Mouse (Mus musculus): ENCODE data around the gene Cd163l1. TPM values are rescaled to one million over a fixed set of nuclear protein-coding genes. Genes with fewer than 3 reads are reported as not detected.

Gene Cd163l1
- total RNA-seq (2021) = under 1 TPM; 0.64 to 0.78 TPM
- long read RNA-seq = 0 reads

GRCm38 (mm10) chr7:140217967-140218366 is at the start of gene Cd163l1:
Cd163l1 (plus strand) TSS chr7:140218267.
- DNase-seq (ENCODE audit: low spot score in 2 of 2) = no peak

- DNase-seq (ENCODE audit: low spot score in 2 of 2) = no peak
Measured at GRCm38 (mm10) chr7:140169386-140169785, 48.7 kb upstream of the Cd163l1 start.

GRCm38 (mm10) chr7:140170863-140171262 is 47.2 kb upstream of the Cd163l1 start:
- DNase-seq (ENCODE audit: low spot score in 2 of 2) = no peak

- no peak for DNase-seq (ENCODE audit: low spot score in 2 of 2)
Measured at GRCm38 (mm10) chr7:140172936-140173335, 45.1 kb upstream of the Cd163l1 start, which contains the start of gene Olfr523. Olfr523 (plus strand) TSS chr7:140173217.

GRCm38 (mm10) chr7:140179176-140179575 is 38.9 kb upstream of the Cd163l1 start:
- no peak for DNase-seq (ENCODE audit: low spot score in 2 of 2)

- DNase-seq (ENCODE audit: low spot score in 2 of 2) = no peak
Measured at GRCm38 (mm10) chr7:140180692-140181091, 37.4 kb upstream of the Cd163l1 start.

GRCm38 (mm10) chr7:140184206-140184605 is 33.9 kb upstream of the Cd163l1 start:
- no peak for DNase-seq (ENCODE audit: low spot score in 2 of 2)

GRCm38 (mm10) chr7:140186646-140187620 is 31.1 kb upstream of the Cd163l1 start:
- DNase-seq (ENCODE audit: low spot score in 2 of 2) = peak; percentile 29 to 59

- DNase-seq (ENCODE audit: low spot score in 2 of 2) = no peak
Measured at GRCm38 (mm10) chr7:140187721-140188390, 30.2 kb upstream of the Cd163l1 start.

- peak; percentile 19 to 41 for DNase-seq (ENCODE audit: low spot score in 2 of 2)
Measured at GRCm38 (mm10) chr7:140188391-140189328, 29.4 kb upstream of the Cd163l1 start.

- no peak for DNase-seq (ENCODE audit: low spot score in 2 of 2)
Measured at GRCm38 (mm10) chr7:140190435-140190834, 27.6 kb upstream of the Cd163l1 start.

- no peak for DNase-seq (ENCODE audit: low spot score in 2 of 2)
Measured at GRCm38 (mm10) chr7:140192445-140192844, 25.6 kb upstream of the Cd163l1 start.

GRCm38 (mm10) chr7:140192851-140193250 is 25.2 kb upstream of the Cd163l1 start:
- DNase-seq (ENCODE audit: low spot score in 2 of 2) = no peak

GRCm38 (mm10) chr7:140194031-140194430 is 24.0 kb upstream of the Cd163l1 start:
- DNase-seq (ENCODE audit: low spot score in 2 of 2) = no peak

GRCm38 (mm10) chr7:140196002-140196401 is 22.1 kb upstream of the Cd163l1 start:
- no peak for DNase-seq (ENCODE audit: low spot score in 2 of 2)

- DNase-seq (ENCODE audit: low spot score in 2 of 2) = no peak
Measured at GRCm38 (mm10) chr7:140201090-140201489, 17.0 kb upstream of the Cd163l1 start.

GRCm38 (mm10) chr7:140205864-140206263 is 12.2 kb upstream of the Cd163l1 start, which contains the start of gene Olfr524:
Olfr524 (minus strand) TSS chr7:140205964.
- DNase-seq (ENCODE audit: low spot score in 2 of 2) = no peak

- no peak for DNase-seq (ENCODE audit: low spot score in 2 of 2)
Measured at GRCm38 (mm10) chr7:140206904-140207303, 11.2 kb upstream of the Cd163l1 start.

- DNase-seq (ENCODE audit: low spot score in 2 of 2) = no peak
Measured at GRCm38 (mm10) chr7:140208153-140208552, 9.9 kb upstream of the Cd163l1 start.

- DNase-seq (ENCODE audit: low spot score in 2 of 2) = no peak
Measured at GRCm38 (mm10) chr7:140208677-140209076, 9.4 kb upstream of the Cd163l1 start.

GRCm38 (mm10) chr7:140213841-140214240 is 4.2 kb upstream of the Cd163l1 start:
- DNase-seq (ENCODE audit: low spot score in 2 of 2) = no peak

Data from layer of hippocampus, postnatal 10 days (tissue).